Mouse (Mus musculus): ENCODE measurements at regions not wholly inside any gene's neighbourhood (a gene's known extent, or its start where the extent isn't known, plus 50 kb on each side); places are given as distances from the start of the nearest gene placed in this dataset.
"Not testable (repeated sequence)": the region's sequence is repeated elsewhere in the genome, so short reads cannot be mapped to it uniquely, and the experiment has no call there.

DNA sequence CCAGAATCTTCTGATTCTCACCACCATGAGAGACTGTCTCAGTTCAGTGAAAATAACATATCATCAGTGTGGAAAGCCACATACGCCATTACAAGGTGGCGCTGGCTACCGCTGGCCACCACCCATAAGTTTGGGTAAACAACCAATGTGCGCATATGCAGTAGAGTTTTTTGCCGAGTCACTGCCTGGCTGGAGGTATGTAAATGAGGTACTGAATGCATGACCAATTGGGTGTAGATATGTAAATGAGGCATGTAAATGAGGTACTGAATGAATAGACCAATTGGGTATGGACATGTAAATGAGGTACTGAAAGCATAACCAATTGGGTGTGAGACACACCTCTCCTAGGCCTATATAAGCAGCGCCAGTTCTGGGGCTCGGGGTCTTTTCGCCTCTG lies 136.3 kb downstream of the Dad1 start:
- TF ChIP-seq CTCF (IDR thresholded peaks at IDR 0.05; ENCODE audit: low read depth, low read length); POLR2A (IDR thresholded peaks at IDR 0.05; ENCODE audit: insufficient read depth, low read length); EP300 (IDR thresholded peaks at IDR 0.05; ENCODE audit: insufficient read depth, low read depth, low read length): not testable (repeated sequence)
